Mouse (Mus musculus): ENCODE data around the gene Gpr18. TPM values are rescaled to one million over a fixed set of nuclear protein-coding genes. Genes with fewer than 3 reads are reported as not detected.

The Gpr18 gene
- total RNA-seq, 2 experiments from 2014 or later = 0.33 to 0.46 TPM

DNA sequence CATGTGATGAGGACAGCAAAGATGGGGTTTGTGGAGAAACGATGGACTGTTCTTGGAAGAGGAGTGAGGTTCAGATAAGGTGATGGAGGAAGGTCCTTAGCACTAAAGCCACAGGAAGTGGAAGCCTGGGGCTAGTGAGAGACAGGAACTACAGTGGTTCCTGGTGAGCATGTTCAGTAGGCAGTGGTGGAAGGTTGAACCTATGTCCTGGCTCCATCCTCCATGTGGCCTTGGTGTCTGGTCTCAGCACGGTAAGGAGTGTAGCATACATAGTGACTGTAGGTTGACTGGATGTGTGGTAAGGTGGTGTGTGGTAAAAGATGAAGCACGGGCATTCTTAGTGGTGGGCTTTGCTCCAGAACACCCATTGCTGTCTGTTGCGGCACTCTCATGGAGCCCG lies 34.3 kb upstream of the Gpr18 start:
- intact Hi-C loops (cut with DNase I) = no loop called here

DNA sequence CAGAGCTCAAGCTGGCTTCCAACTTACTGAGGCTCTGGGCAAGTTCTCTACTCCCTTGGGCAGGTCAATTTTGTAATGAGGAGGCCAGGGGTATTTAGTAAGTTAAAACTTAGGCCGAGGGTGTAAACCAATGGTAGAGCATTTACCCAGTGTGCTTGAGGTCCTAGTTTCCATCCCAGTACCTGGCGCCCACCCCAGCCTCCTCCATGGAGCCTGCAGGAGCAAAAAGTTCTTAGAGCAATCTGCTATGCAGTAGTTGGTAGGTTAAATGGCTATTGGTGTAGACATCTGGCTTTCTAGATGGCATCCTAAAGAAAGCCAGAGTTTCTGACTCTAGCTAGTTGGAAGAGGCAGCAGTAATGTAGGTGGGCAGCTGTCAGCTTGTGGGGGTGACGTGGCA lies 33.9 kb upstream of the Gpr18 start:
- intact Hi-C loops (cut with DNase I) = no loop called here
- DNase-seq = no peak

More for the DNA sequence above, 34.3 kb upstream of the Gpr18 start:
- DNase-seq = no peak

DNA sequence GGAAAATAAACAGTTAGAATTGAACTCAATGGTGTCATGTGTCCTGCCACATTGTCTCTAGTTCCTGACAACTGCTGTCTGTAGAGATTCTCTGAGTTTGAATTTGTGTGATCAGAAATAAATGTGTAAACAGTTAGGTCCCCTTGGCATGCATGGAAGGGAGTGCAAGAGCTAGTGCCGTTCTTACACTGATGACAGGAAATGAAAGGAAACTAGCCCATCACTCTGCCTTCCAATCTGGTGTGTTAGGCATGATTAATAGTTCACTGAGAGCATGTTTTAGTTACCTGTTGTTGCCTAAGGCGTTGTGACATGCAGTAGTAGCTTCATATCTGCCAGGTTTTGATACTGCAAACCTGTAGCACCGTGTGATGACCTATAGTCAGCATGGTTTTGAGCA lies 32.4 kb upstream of the Gpr18 start:
- intact Hi-C loops (cut with DNase I) = no loop called here
- DNase-seq = no peak

DNA sequence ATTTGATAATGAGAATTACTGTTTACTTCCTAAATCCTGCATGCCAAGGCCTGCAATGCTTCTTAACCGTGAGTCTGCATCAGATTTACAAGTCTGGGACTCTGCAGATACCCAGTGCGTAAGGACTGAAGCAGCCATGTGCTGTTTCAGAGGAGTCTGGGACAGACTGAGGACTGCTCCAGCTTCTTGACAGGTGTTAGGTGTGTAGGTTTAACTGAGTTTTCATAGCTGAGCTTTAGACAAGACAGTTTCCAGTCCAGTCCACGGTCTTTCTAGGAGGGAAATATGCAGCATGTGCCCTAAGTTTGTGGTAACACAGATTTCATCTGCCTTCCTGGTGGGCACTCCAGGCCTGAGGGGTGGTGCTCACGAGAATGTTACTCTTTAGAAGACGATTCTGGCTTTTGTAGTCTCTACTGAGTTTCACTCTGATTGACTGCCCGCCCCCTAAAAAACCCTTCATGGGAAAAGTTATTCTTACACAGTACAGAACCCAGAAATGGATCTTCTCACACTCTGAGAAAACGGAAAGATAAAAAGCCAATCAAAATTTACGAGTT lies 31.7 kb upstream of the Gpr18 start:
- DNase-seq = no peak
- intact Hi-C loops (cut with DNase I) = no loop called here

- intact Hi-C loops (cut with DNase I) = no loop called here
- no peak for DNase-seq
Measured at GRCm38 (mm10) chr14:121946728-121947127, 31.1 kb upstream of the Gpr18 start.

DNA sequence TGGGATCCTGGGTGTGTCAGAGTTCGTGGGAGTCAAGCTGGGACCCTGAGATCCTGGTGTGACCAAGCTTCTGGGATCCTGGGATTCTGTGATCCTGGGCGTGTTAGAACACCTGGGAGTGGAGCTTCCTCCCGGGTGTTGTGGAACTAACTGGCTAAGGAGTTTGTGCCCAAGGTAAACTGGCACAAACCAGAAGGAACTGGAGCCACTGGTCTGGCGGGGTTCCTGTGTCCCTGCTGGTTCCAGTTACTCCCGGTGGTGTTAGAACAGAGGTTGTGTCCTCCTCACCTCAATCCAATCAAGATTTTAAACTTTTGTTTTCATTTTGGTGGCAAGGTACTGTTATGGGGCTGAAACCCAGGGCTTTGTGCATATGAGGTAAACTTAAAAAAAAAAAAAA lies 30.6 kb upstream of the Gpr18 start:
- intact Hi-C loops (cut with DNase I) = no loop called here
- no peak for DNase-seq

- intact Hi-C loops (cut with DNase I) = loop anchor here (2.0 kb wide), 1 partner anchor 19 kb away; no protein-coding TSS in a partner anchor
Measured at GRCm38 (mm10) chr14:121939582-121939981, 24.0 kb upstream of the Gpr18 start.

DNA sequence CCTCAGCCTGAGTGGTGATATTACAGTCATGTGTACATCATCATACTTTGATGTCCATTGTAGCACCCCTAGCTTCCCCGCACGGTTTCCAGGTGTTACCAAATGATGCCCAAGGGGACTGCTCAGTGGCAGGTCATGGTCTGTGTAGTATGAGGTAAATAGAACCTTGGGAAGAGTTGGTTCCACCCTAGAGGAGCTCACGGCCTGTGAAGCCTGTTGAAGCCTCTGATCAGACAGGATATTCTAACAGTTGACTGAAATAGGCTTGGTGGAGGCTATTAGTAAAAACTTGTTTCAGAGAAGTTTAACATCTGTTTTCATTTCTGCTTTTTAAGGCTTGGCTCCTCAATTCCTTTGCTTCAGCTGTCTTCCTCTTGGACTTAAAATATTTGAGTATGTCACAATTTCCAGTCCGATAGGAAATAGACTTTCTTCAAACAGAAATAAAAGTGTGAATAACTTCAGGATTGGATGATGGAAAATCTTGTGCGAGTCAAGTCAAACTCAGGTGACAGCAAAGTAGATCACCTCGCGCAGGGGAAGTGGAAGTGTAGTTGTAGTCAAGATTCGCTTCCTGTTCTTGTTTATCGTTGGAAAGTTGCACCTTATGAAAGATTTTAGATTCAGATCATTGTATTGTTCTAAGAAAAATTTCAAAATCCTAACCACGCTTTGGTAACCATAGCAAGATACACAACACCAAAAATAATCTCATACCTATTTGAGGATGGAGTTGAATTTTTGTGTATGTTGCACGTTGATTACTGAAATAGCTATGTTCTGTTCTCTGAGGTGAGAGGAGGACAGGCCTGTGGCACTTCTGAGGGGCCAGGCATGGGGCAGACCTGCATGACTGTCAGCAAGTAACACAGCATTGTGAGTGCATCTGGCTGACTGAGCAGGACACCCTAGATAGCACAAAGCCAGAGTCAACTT lies 22.9 kb upstream of the Gpr18 start:
- intact Hi-C loops (cut with DNase I) = loop anchor here (2.0 kb wide), 1 partner anchor 20 kb away; no protein-coding TSS in a partner anchor
- no peak for DNase-seq

More at GRCm38 (mm10) chr14:121939582-121939981, 24.0 kb upstream of the Gpr18 start:
- DNase-seq = no peak

- DNase-seq = no peak
- intact Hi-C loops (cut with DNase I) = loop anchor here (2.0 kb wide), 1 partner anchor 21 kb away; no protein-coding TSS in a partner anchor
Measured at GRCm38 (mm10) chr14:121937601-121938255, 22.1 kb upstream of the Gpr18 start.

DNA sequence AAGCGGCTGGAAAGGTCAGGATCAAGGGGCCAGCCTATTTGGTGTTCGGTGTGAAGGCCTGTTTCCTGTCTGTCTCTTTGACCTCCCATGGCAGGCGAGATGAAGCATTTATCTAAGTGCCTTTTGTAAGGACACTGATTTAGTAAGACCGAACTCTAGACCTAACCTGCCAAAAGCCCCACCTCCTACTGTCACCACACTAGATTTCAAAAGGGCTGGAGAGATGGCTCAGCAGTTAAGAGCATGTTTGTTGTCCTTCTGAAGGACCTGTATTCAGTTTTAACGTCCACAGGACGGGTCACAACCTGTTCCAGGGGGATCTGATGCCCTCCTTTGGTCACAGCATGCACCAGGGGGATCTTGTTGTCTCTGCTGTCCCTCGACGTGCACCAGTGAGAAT lies 21.3 kb upstream of the Gpr18 start:
- DNase-seq = no peak

GRCm38 (mm10) chr14:121936356-121936755 lies 20.8 kb upstream of the Gpr18 start:
- no peak for DNase-seq
- intact Hi-C loops (cut with DNase I) = no loop called here

More for the DNA sequence above, 21.3 kb upstream of the Gpr18 start:
- intact Hi-C loops (cut with DNase I) = no loop called here

DNA sequence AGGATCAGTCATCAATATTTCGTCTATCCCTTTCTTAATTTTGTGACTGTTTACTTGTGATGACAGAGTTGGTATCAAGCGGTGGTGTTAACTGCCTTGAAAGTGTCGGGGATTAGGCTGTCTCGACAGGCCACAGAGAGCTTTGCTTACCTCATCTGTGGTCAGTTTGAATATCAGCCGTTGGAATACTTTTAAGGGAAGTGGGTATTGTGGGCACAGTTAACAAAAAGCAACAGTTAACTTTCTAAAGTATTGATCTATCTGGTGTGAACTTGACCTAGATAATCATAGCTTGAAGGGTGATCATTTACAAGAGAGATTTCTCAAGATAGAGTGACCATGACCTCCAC lies 19.0 kb upstream of the Gpr18 start:
- intact Hi-C loops (cut with DNase I) = no loop called here
- DNase-seq = no peak

GRCm38 (mm10) chr14:121933906-121934596 lies 18.5 kb upstream of the Gpr18 start:
- intact Hi-C loops (cut with DNase I) = no loop called here

DNA sequence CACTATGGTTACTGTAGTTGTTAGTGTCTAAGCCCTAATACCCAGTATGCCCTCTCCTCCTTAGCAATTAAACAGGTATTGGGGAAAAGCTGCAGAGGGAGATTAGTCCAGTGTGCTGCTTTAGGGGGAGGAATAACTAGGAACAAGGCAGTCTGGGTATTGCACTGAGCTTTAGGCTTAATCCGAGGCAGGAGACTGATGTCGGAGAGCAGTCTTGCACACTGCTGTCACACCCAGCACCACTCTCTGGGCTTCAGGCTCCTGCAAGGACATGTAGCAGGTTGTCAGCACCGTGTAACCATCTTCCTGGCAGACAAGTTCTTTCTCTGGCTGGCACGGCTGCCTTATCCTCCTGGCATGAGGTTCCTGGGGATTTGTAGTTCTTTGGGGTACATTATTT lies 16.6 kb upstream of the Gpr18 start:
- intact Hi-C loops (cut with DNase I) = no loop called here
- DNase-seq = no peak

More at GRCm38 (mm10) chr14:121933906-121934596, 18.5 kb upstream of the Gpr18 start:
- no peak for DNase-seq

GRCm38 (mm10) chr14:121931594-121931993 lies 16.0 kb upstream of the Gpr18 start:
- no peak for DNase-seq
- intact Hi-C loops (cut with DNase I) = no loop called here

GRCm38 (mm10) chr14:121930731-121931383 lies 15.3 kb upstream of the Gpr18 start:
- DNase-seq = no peak
- intact Hi-C loops (cut with DNase I) = no loop called here

DNA sequence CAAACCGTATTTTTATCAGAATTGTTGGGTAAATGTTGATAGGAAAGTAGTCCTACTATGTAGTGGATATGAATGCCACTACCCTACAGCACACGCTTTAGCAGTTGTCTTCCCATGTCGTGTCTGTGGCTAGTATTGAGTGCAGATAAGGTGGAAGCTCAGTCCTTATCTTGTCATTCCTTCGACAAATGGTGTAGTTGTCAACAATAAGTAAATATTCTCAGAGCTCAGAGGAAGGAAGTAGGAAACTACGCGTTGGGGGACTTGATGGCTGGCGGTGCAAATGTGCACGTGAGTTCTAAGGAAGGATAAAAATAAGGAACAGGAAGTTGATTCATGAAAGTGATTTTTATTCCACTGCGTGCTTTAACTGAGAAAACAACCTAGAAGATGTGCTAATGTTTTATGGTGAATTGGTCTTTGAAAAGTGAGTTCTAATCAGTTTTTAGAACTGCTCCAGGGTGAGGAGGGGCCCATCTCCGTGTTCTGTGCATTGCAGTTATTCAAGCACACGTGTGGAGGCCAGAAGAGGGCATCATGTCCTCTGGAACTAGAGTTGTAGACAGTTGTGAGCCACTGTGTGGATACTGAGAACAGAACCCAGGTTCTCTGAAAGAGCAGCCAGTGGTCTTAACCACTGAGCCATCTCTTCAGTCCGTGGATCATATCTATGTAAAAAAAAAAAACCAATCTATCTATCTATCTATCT lies 13.8 kb upstream of the Gpr18 start:
- intact Hi-C loops (cut with DNase I) = loop anchor here (5.0 kb wide), 1 partner anchor 203 kb away; no protein-coding TSS in a partner anchor

GRCm38 (mm10) chr14:121928375-121929137 lies 13.0 kb upstream of the Gpr18 start:
- peak; percentile 58 to 73 for DNase-seq
- intact Hi-C loops (cut with DNase I) = loop anchor here (1.0 to 5.0 kb wide), 2 partner anchors 132 to 204 kb away; no protein-coding TSS in a partner anchor

More for the DNA sequence above, 13.8 kb upstream of the Gpr18 start:
- DNase-seq = no peak

- intact Hi-C loops (cut with DNase I) = loop anchor here (5.0 kb wide), 1 partner anchor 205 kb away; no protein-coding TSS in a partner anchor
- DNase-seq = no peak
Measured at GRCm38 (mm10) chr14:121927451-121927850, 11.9 kb upstream of the Gpr18 start.

Data from heart, postnatal 36 days (tissue).